Mouse (Mus musculus): Measurements from ENCODE around the gene Zfp108. TPM values are rescaled to one million over a fixed set of nuclear protein-coding genes. Genes with fewer than 3 reads are reported as not detected.

Zfp108 gene
- total RNA-seq, 2 experiments from 2014 or later, result 8.0 TPM

Other genes with a start within 250 kb of the Zfp108 start
- gene Vmn1r183, start 201.5 kb upstream of the Zfp108 start, total RNA-seq (2021), result not detected
- 10 to 100 TPM; 45.3 to 48.6 TPM for gene Zfp180, start 172.9 kb upstream of the Zfp108 start, total RNA-seq (2021)
- 10 to 100 TPM; 10.6 to 11.2 TPM for gene Zfp112, start 142.5 kb upstream of the Zfp108 start, total RNA-seq (2021)
- 10 to 100 TPM; 19.4 to 22.5 TPM for gene Zfp235, start 120.6 kb upstream of the Zfp108 start, total RNA-seq (2021)
- 1 to 10 TPM; 2.9 to 4.1 TPM for gene Zfp114, start 79.7 kb upstream of the Zfp108 start, total RNA-seq (2021)
- gene Zfp111, start 43.4 kb upstream of the Zfp108 start, total RNA-seq (2021), result 10 to 100 TPM; 13.1 to 13.2 TPM
- 1 to 10 TPM; 9.2 to 10.0 TPM for gene Zfp109, start 17.2 kb upstream of the Zfp108 start, total RNA-seq (2021)
- 10 to 100 TPM; 13.4 to 14.4 TPM for gene Zfp93, start 15.6 kb downstream of the Zfp108 start, total RNA-seq (2021)
- 10 to 100 TPM; 19.8 to 24.9 TPM for gene Zfp61, start 46.4 kb downstream of the Zfp108 start, total RNA-seq (2021)
- 10 to 100 TPM; 12.1 to 12.7 TPM for gene Zfp94, start 61.9 kb downstream of the Zfp108 start, total RNA-seq (2021)
- gene Tescl, start 79.1 kb downstream of the Zfp108 start, total RNA-seq (2021), result not detected
- not detected for gene Lypd5, start 94.4 kb downstream of the Zfp108 start, total RNA-seq (2021)
- under 1 TPM; 0.36 to 0.72 TPM for gene Kcnn4, start 115.5 kb downstream of the Zfp108 start, total RNA-seq (2021)
- 10 to 100 TPM; 33.2 to 34.8 TPM for gene Smg9, start 144.8 kb downstream of the Zfp108 start, total RNA-seq (2021)
- not detected for gene Irgc1, start 197.5 kb downstream of the Zfp108 start, total RNA-seq (2021)
- gene Plaur, start 207.7 kb downstream of the Zfp108 start, total RNA-seq (2021), result under 1 TPM; 0.54 to 0.91 TPM
- gene Cadm4, start 227.2 kb downstream of the Zfp108 start, total RNA-seq (2021), result 100 to 1,000 TPM; 136 to 141 TPM

Data from layer of hippocampus, adult 18-20 months (tissue).